Mouse (Mus musculus) gastrocnemius, adult 2 months (tissue): Measurements from ENCODE around the gene Kif19a. TPM values are rescaled to one million over a fixed set of nuclear protein-coding genes. Genes with fewer than 3 reads are reported as not detected.

Experiments
- DNase-seq: peaks from one replicate; pipeline ENCODE4 v3.0.0; 2022
- H3K27ac ChIP-seq: fragments of 200-600 bp; 2 replicates; pipeline ENCODE4 v1.8.1; 2022; ENCODE audit warnings: mild to moderate bottlenecking
- H3K4me3 ChIP-seq: fragments of 200-600 bp; 2 replicates; pipeline ENCODE4 v1.8.1; 2022; ENCODE audit warnings: mild to moderate bottlenecking, moderate library complexity
- CTCF ChIP-seq: fragments of 200-600 bp; IDR thresholded peaks from 2 replicates; pipeline ENCODE4 v1.8.1; 2022; ENCODE audit warnings: antibody characterized with exemption, mild to moderate bottlenecking, moderate library complexity
- intact Hi-C: fragments of 180-260 bp; cut with DNase I; formaldehyde crosslinking; loops from one replicate; pipeline ENCODE4 v1.15.1; 2025
- total RNA-seq, 2 experiments: library from RNA; stranded (reverse); gene quantifications; 2 replicates each; pipeline ENCODE4 v1.2.3; 2021

The Kif19a gene
- total RNA-seq, 2 experiments from 2014 or later = 0.54 to 0.56 TPM

DNA sequence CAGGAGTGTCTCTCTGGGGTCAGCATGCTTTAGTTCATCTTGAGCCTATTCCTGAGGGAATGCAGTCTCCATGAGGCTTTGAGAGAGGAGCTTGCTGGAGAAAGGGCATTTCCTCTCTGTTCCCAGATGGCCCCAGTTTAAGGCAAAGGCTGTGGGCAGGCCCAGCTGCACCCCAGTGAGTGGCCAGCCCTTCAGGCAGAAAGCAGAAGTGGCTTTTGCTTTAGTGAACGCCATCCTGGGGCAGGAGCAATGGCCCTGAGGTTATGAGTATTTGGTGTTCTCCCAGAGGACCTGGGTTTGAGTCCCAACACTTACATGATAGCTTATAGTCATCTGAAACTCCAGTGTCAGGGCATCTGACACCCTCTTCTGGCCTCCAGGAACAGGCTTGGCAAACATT, 56.1 kb downstream of the Kif19a start:
- TF ChIP-seq CTCF = no peak
- intact Hi-C loops = no loop called here
- no peak for DNase-seq
- no peak overlapping the region for H3K4me3 ChIP-seq
- H3K27ac ChIP-seq = peak overlapping the region; percentile 20; the same call in 1 of the 2 replicates

DNA sequence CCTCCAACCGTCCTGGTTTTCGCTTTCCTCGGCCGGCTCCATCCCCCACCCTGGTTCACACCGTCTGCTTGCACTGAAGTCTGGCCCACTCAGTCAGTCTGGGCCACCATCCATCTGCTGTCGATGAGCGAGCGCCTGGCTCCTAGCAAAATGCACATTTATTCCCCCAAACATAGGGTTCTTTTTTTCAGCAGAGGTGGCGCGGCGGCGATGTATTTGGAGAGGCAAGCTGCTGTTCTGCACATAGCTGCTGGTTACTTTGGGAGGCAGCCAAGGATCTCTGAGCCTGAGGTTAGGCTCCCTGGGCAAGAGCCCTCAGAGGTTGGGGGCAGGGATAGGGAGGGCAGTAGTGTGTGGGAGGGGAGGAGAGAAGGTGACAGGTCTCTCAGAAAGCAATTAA, 57.5 kb downstream of the Kif19a start:
- Histone ChIP-seq H3K27ac (peak overlapping the region; percentile 86), H3K4me3 (peak overlapping the region; percentile 57)
- DNase-seq = peak; percentile 80
- no peak for TF ChIP-seq CTCF
- intact Hi-C loops = no loop called here

DNA sequence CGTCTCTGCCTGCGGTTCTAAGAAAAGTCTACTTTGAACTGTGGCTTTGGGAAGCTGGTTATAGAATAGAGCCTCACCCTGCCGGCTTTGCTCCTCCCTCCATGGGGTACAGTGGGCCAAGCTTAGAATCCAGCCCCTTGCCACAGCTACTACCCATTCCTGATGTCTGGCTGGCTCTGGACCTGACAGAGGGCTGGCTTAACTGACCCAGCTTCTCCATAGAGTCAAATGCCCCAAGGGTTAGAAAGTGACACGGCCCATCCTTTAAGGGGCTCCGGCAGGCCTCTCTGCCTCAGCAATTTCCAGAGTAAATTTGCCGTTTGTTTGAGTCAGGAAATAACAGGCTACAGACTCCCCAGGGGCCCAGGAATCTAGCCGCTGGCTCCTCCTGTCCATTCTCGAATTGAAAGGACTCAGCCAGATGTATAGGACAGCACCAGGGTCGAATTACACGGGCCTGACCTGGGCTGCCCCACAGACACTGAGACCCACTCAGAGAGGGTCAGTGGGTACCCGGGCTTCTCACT, 58.1 kb downstream of the Kif19a start:
- Histone ChIP-seq H3K27ac (peak overlapping the region; percentile 86), H3K4me3 (peak overlapping the region; percentile 57)
- intact Hi-C loops = no loop called here
- no peak for TF ChIP-seq CTCF
- no peak for DNase-seq

DNA sequence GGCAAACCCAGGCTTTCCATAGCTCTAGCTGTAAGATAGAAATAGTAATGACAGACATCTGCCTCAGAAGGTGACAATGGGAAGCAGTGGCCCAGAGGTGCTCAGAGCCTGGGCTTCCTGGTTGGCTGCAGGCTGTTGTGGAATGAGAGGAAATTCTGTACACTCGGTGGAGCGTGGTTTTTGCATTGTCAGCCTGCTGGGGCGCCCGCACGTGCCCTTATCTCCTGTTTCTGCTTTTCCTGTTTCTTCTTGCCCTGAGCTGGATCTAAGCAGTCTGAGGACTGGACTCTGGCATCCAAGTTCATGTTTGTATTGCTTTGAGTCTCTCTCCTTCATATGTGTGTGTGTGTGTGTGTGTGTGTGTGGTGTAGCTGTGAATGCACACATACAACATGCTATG, 61.5 kb downstream of the Kif19a start:
- no peak for DNase-seq
- intact Hi-C loops = no loop called here
- no peak overlapping the region for H3K4me3 ChIP-seq
- no peak for TF ChIP-seq CTCF
- no peak overlapping the region; the same call in 1 of the 2 replicates for H3K27ac ChIP-seq

DNA sequence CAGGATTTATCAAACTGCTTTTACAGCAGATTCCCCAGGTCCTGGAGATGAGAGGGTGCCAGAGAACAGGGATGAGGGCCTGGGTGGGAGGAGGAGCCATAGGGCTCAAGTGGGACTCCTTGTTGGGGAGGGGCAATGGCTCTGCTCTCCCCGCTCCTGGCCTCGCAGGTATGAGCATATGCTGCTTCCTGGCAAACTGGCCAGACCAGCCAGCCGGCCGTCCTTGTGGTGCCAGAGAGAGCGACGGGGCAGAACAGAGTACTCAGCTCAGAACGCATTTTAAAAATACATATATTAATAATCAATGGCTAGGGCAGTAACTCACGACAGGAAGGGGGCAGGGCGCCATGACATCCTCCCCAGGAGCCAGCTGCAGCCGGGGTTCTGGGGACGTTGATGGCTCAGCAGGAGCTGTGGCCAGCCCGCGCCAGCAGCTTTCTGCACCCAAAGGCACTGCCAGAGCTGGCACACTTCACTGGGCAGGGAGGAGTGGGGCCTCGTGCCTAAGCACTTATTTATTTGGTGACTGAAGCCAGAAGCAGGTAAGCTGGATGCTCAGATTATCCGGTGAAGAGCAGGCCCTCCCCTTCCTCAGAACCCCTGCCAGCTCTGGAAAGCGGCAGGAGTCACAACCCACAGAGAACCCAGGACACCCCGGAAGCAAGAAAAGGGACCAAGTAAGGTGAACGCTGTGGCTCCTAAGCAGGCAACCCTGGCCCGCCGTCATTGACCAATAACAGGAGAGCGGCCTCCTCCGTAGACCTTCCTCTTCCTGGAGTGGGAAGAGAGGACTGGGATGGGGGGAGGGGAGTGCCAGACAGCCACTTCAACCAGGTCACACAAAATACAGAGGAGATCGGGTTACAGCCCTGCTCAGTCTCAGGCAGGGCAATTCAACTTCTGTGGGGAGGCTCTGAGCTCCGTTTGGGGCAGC, 64.6 kb downstream of the Kif19a start:
- Histone ChIP-seq H3K27ac (peak overlapping the region; percentile 94), H3K4me3 (peak overlapping the region; percentile 64)
- no peak for TF ChIP-seq CTCF
- peak; percentile 87 for DNase-seq
- intact Hi-C loops = no loop called here

DNA sequence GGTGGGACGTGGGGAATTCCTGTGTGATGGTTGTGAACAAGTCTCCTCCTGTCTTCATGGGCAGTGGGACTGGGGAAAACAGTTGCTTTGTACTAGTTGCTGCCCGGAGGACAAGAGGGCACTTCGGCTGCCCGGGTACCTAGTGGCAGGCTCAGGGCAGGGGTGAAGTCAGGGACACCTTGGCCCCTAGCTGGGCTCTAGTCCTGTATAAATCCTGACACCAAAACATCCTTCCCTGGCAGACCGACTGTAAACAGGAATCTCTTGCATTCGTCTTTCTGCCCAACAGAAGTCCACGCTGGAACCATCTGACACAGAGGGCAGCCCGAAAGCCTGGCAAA, 65.2 kb downstream of the Kif19a start:
- Histone ChIP-seq H3K4me3 (peak overlapping the region; percentile 64), H3K27ac (peak overlapping the region; percentile 94)
- no peak for DNase-seq
- TF ChIP-seq CTCF = no peak
- intact Hi-C loops = no loop called here

DNA sequence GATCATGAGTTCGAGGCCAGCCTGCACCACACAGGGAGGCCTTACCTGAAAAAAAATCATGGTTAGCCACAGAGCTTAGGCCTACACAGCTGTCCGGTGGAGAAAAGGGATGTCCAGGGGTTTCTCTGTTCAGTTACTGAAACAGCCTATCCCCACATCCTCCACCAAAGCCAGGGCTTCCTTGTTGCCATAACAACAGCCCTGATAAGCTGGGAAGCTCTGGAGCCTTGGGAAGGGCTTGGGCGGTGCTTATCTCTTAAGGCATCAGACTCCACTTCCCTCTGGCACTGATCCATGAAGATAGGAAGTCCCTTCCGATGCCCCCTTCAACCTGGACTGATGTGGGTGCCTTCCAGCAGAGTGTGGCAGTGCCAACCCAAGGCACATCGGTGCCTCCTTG, 68.0 kb downstream of the Kif19a start:
- Histone ChIP-seq H3K27ac (peak overlapping the region; percentile 46; the same call in 1 of the 2 replicates), H3K4me3 (no peak overlapping the region)
- no peak for DNase-seq
- no peak for TF ChIP-seq CTCF
- intact Hi-C loops = no loop called here

Other genes starting within 250 kb of the Kif19a start
- gene Rpl38, start 96.9 kb upstream of the Kif19a start, total RNA-seq = 100 to 1,000 TPM; 544 to 670 TPM
- 10 to 100 TPM; 15.7 to 17.4 TPM for gene Ttyh2, start 90.0 kb upstream of the Kif19a start, total RNA-seq
- under 1 TPM; 0.08 to 0.14 TPM for gene Dnaic2, start 38.0 kb upstream of the Kif19a start, total RNA-seq
- not detected for gene Btbd17, start 30.6 kb downstream of the Kif19a start, total RNA-seq
- not detected for gene Gpr142, start 33.5 kb downstream of the Kif19a start, total RNA-seq
- 10 to 100 TPM; 45.4 to 82.1 TPM for gene Gprc5c, start 85.8 kb downstream of the Kif19a start, total RNA-seq
- gene Cd300a, start 124.7 kb downstream of the Kif19a start, total RNA-seq = under 1 TPM; 0.50 to 0.66 TPM
- gene Cd300lb, start 169.0 kb downstream of the Kif19a start, total RNA-seq = under 1 TPM; 0.15 to 0.42 TPM
- gene Cd300c, start 203.8 kb downstream of the Kif19a start, total RNA-seq = not detected
- under 1 TPM; 0.13 to 0.22 TPM for gene Cd300ld, start 224.5 kb downstream of the Kif19a start, total RNA-seq
- under 1 TPM; 0.28 TPM for gene Cd300c2, start 236.5 kb downstream of the Kif19a start, total RNA-seq